Mouse (Mus musculus) C2C12 (cell line): ENCODE data around the gene Tsr2.

Source experiments
- CEBPB ChIP-seq: IDR thresholded peaks from one replicate; pipeline ENCODE4 v1.6.1; 2011; ENCODE audit warnings: low read depth, mild to moderate bottlenecking, control low read depth, moderate library complexity
- CTCF ChIP-seq: IDR thresholded peaks from one replicate; pipeline ENCODE4 v1.5.1; 2011; ENCODE audit not compliant: control insufficient read depth, insufficient read depth, insufficient read length
- MAX ChIP-seq: IDR thresholded peaks from one replicate; pipeline ENCODE4 v1.6.1; 2011; ENCODE audit warnings: mild to moderate bottlenecking, control low read depth
- MYOD1 ChIP-seq: IDR thresholded peaks from one replicate; pipeline ENCODE4 v1.6.1; 2011; ENCODE audit warnings: low read depth; ENCODE audit not compliant: control insufficient read depth, insufficient read length
- MYOG ChIP-seq: IDR thresholded peaks from one replicate; pipeline ENCODE4 v1.6.1; 2011; ENCODE audit not compliant: control insufficient read depth, insufficient read length; ENCODE audit errors: extremely low read depth
- USF1 ChIP-seq: IDR thresholded peaks from one replicate; pipeline ENCODE4 v1.6.1; 2011; ENCODE audit warnings: low read depth, mild to moderate bottlenecking, control low read depth, moderate library complexity

DNA sequence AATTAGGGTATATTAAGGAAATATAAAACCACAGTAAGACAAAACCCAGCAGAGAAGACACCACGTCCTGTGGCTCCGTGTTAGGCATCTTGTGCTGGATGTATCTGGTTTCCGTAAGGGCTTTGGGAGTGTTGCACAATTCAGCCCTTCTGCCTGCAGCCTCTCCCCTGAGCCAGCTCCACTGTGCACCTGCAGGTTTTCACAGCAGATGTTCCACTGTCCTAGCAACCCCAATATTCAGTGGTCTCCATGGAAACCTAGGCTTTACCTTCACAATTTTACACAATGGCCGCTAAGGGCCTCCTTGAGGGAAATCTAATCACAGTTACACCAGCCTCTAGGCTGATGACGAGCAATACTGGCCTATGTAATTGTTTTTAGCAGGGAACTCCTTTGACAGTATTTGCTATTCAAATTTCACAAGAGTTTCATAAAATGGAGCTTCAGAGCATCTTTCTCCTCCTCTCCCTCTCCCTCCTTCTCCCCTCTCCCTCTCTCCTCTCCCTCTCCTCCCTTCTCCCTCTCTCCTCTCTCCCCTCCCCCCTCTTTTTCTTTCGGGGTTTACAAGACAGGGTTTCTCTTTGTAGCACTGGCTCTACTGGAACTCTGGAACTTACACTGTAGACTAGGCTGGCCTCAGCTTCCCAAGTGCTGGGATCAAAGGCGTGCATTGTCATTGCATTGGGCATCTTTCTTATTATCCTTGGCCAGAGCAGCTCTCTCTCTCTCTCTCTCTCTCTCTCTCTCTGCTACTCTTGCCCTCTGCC lies 11.1 kb upstream of the Tsr2 start:
- TF ChIP-seq CTCF (no peak), MYOD1 (no peak), USF1 (no peak), CEBPB (no peak), MAX (no peak), MYOG (no peak)
